Mouse (Mus musculus): ENCODE measurements around the gene Hmg20b.

The Hmg20b gene

GRCm38 (mm10) chr10:81304597-81305238 lies 45.6 kb downstream of the Hmg20b start:
- DNase-seq (ENCODE audit: low spot score) = peak; percentile 72

GRCm38 (mm10) chr10:81303761-81304160 lies 46.5 kb downstream of the Hmg20b start:
- DNase-seq (ENCODE audit: low spot score) = no peak

GRCm38 (mm10) chr10:81303258-81303657 lies 47.0 kb downstream of the Hmg20b start:
- DNase-seq (ENCODE audit: low spot score) = no peak

GRCm38 (mm10) chr10:81302781-81303218 lies 47.5 kb downstream of the Hmg20b start:
- DNase-seq (ENCODE audit: low spot score) = no peak

DNA sequence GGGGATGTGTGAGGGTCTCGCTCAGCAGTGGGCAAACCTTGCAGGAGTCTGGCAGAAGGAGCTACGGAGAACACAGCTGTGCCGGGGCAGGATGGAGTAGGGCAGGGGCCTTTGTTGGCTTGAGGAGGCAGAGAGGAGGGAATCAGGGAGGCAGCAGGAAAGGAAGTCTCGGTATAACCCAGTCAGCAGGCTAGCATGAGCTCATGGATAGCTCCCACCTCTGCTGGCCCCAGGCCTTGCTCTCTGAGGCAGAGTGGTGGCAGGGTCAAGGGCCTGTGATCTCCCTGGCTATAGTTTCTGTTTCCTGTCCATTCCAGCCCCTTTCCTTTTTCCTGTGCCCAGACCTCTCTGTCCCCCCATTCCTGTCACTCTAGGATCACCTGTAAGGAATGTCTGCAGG lies 48.0 kb downstream of the Hmg20b start:
- no peak for DNase-seq (ENCODE audit: low spot score)

GRCm38 (mm10) chr10:81301321-81301720 lies 49.0 kb downstream of the Hmg20b start:
- DNase-seq (ENCODE audit: low spot score) = no peak

- DNase-seq (ENCODE audit: low spot score) = no peak
These were observed 49.9 kb downstream of the Hmg20b start for GRCm38 (mm10) chr10:81300352-81300907.

- no peak for DNase-seq (ENCODE audit: low spot score)
These were observed 50.5 kb downstream of the Hmg20b start for GRCm38 (mm10) chr10:81299585-81300351.

DNA sequence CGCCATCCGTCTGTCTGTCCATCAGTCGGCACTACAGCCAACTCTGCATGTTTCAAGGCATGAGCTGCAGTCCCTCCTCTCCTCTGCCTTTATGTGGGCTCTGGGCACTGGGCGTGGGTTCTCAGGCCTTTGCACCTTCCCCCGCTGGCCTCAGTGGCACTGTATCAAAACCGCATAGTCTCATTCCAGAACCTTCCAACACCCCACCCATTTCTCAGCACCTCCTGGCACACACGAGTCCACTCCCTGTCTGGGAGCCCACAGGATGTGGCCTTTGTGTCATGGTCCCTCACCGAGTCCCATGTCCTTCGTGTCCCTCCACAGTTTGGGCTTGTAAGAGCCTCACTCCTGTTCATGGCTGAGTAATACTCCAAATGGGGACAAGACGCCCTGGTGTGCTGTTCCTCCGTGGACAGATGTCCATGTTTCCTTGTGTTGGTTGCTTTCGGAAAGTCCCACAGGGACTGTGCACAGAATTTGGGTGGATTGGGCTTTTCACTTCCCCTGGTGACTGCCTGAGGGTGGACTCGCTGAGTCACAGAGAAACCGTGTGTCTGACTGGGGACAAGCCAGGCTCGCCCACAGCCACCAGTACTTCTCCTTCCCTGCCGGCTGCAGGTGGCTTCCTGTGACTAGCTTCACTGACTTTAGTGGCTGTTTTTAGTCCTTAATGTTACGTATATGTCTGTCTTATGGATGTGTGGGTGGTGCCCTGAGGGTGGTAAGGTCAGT lies 51.7 kb downstream of the Hmg20b start:
- no peak for DNase-seq (ENCODE audit: low spot score)

GRCm38 (mm10) chr10:81297845-81298244 lies 52.4 kb downstream of the Hmg20b start:
- no peak for DNase-seq (ENCODE audit: low spot score)

DNA sequence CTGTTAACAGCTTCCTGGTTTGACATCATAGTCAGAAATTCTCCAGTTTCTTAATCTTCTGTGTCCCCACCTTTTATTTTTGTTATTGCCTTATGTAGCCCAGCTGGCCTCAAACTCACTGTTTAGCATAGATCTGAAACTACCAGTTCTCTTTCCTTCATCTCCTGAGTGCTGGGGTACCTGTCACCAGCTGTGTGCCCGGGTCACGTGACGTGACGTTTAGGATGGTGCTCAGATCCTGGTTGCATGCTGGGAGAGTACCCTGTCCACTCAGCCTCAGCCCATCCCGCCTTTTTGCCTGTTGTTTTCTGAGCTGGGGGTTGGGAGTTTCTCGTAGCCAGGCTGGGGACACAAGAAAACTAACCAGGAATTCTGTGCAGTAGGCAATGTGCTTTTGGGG lies 53.0 kb downstream of the Hmg20b start:
- DNase-seq (ENCODE audit: low spot score) = no peak

All from retina, embryonic 14.5 days (tissue).